Mouse (Mus musculus): ENCODE measurements around the gene Rps6ka2. TPM values are rescaled to one million over a fixed set of nuclear protein-coding genes. Genes with fewer than 3 reads are reported as not detected.

Rps6ka2 gene
- polyA plus RNA-seq, 1 experiment from 2014 or later, result 1.6 TPM

- 68% methylated on average over 8 of the region's 8 CpGs for WGBS (ENCODE audit: insufficient replicate concordance)
- H3K36me3 ChIP-seq, result no peaks in the 10 kb centered on the region
- no peak overlapping the region for H3K9ac ChIP-seq
- no peaks in the 10 kb centered on the region for H3K27me3 ChIP-seq
- H3K4me2 ChIP-seq, result no peak overlapping the region
- DNase-seq (no peak), ATAC-seq (ENCODE audit: low read depth) (no peak)
- no peaks in the 10 kb centered on the region for H3K4me1 ChIP-seq (replicated peaks)
- no peak overlapping the region for H3K27ac ChIP-seq
- no peak overlapping the region for H3K4me3 ChIP-seq (replicated peaks)
- no peaks in the 10 kb centered on the region for H3K9me3 ChIP-seq (replicated peaks)
Observed at GRCm38 (mm10) chr17:7231790-7232189, 61.9 kb downstream of the Rps6ka2 start.

DNA sequence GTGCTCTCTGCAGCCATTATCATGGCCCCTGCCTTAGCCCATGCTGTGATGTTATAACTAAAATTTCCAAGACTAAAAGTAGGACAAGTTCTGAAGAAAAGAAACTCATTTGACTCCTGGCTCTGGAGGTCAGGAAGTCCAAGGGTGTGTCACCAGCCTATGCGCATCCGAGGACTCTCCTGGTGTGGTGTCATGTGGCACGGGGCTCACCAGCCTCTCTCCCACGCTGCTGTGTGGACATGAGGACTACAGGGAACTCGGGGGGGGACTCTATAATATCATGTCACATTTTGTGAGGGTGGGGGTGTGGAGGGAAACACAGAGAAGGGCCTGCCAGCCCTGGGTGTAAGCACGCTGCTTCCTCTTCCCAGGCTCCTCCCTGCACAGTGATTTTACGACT is 62.5 kb downstream of the Rps6ka2 start:
- H3K4me1 ChIP-seq (replicated peaks), result no peaks in the 10 kb centered on the region
- H3K36me3 ChIP-seq, result no peaks in the 10 kb centered on the region
- no peak for ATAC-seq (ENCODE audit: low read depth)
- H3K27me3 ChIP-seq, result no peaks in the 10 kb centered on the region
- no peak overlapping the region for H3K4me3 ChIP-seq (replicated peaks)
- no peak overlapping the region for H3K4me2 ChIP-seq
- DNase-seq, result no peak
- H3K27ac ChIP-seq, result no peak overlapping the region
- 46% methylated on average over 7 of the region's 7 CpGs for WGBS (ENCODE audit: insufficient replicate concordance)
- no peaks in the 10 kb centered on the region for H3K9me3 ChIP-seq (replicated peaks)
- H3K9ac ChIP-seq, result no peak overlapping the region

- Histone ChIP-seq H3K9me3 (replicated peaks) (no peaks in the 10 kb centered on the region), H3K27me3 (no peaks in the 10 kb centered on the region)
- no peak for ATAC-seq (ENCODE audit: low read depth)
Observed at GRCm38 (mm10) chr17:7233197-7233596, 63.3 kb downstream of the Rps6ka2 start.

DNA sequence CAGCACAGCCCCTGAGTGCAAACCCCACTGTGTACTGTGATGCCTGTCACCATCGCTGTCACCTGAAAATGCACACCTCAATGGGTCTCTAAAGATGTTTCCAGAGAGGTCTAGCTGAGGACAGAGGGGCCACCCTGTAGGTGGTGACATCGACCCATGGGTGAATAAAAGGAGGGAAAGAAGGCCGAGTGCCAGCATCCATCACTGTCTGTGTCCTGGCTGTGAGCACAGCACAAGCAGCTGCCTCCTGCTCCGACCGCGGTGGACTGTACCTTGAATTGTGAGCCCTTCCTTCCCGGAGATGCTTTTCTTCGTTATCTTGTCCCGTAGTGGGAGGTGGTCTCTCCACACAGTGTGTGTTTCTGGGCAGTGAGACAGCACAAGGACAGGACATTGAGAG is 67.8 kb downstream of the Rps6ka2 start:
- no peak overlapping the region for H3K27ac ChIP-seq
- 84% methylated on average over 9 of the region's 9 CpGs for WGBS (ENCODE audit: insufficient replicate concordance)
- no peak overlapping the region for H3K4me3 ChIP-seq (replicated peaks)
- H3K9ac ChIP-seq, result no peak overlapping the region
- H3K27me3 ChIP-seq, result no peaks in the 10 kb centered on the region
- H3K4me1 ChIP-seq (replicated peaks), result no peaks in the 10 kb centered on the region
- no peaks in the 10 kb centered on the region for H3K36me3 ChIP-seq
- H3K4me2 ChIP-seq, result no peak overlapping the region
- DNase-seq, result no peak
- ATAC-seq (ENCODE audit: low read depth), result no peak
- H3K9me3 ChIP-seq (replicated peaks), result no peaks in the 10 kb centered on the region

More at GRCm38 (mm10) chr17:7233197-7233596, 63.3 kb downstream of the Rps6ka2 start:
- no peak overlapping the region for H3K4me3 ChIP-seq (replicated peaks)
- H3K4me2 ChIP-seq, result no peak overlapping the region
- no peaks in the 10 kb centered on the region for H3K36me3 ChIP-seq
- no peak overlapping the region for H3K9ac ChIP-seq
- DNase-seq, result no peak
- no peak overlapping the region for H3K27ac ChIP-seq
- no peaks in the 10 kb centered on the region for H3K4me1 ChIP-seq (replicated peaks)

GRCm38 (mm10) chr17:7238766-7239165 is 68.9 kb downstream of the Rps6ka2 start:
- no peaks in the 10 kb centered on the region for H3K36me3 ChIP-seq
- H3K4me3 ChIP-seq (replicated peaks), result no peak overlapping the region
- no peak overlapping the region for H3K4me2 ChIP-seq
- no peak for DNase-seq
- no peak overlapping the region for H3K27ac ChIP-seq
- no peaks in the 10 kb centered on the region for H3K27me3 ChIP-seq
- WGBS (ENCODE audit: insufficient replicate concordance), result 33% methylated on average over 4 of the region's 4 CpGs
- H3K9ac ChIP-seq, result no peak overlapping the region
- ATAC-seq (ENCODE audit: low read depth), result no peak
- no peaks in the 10 kb centered on the region for H3K4me1 ChIP-seq (replicated peaks)
- no peaks in the 10 kb centered on the region for H3K9me3 ChIP-seq (replicated peaks)

GRCm38 (mm10) chr17:7240526-7240925 is 70.6 kb downstream of the Rps6ka2 start:
- no peak for ATAC-seq (ENCODE audit: low read depth)

DNA sequence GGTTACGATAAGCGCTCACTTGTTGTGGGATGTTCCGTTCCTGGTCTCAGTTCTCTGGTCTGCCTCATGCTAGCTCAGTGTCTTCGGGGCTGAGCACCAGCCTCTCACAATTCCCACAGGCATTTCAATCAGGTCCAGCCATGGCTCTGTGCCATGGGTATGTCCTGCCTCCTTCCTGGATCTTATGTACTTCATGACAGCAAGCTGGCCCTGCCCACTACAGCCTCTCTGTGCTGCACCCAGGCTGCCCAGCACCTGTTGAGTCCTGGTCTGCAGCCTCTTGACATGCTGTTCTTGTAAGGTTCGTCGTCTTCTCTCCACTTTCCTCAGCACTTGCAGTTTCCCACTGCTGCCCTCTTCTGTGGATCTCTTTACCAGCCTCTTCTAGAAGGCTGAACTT is 75.2 kb downstream of the Rps6ka2 start:
- no peak for ATAC-seq (ENCODE audit: low read depth)
- H3K4me1 ChIP-seq (replicated peaks), result no peaks in the 10 kb centered on the region
- no peak overlapping the region for H3K9ac ChIP-seq
- no peak overlapping the region for H3K4me2 ChIP-seq
- WGBS (ENCODE audit: insufficient replicate concordance), result 75% methylated on average over 6 of the region's 6 CpGs
- H3K27ac ChIP-seq, result no peak overlapping the region
- no peaks in the 10 kb centered on the region for H3K9me3 ChIP-seq (replicated peaks)
- DNase-seq, result no peak
- H3K4me3 ChIP-seq (replicated peaks), result no peak overlapping the region
- no peaks in the 10 kb centered on the region for H3K36me3 ChIP-seq
- no peaks in the 10 kb centered on the region for H3K27me3 ChIP-seq

More at GRCm38 (mm10) chr17:7240526-7240925, 70.6 kb downstream of the Rps6ka2 start:
- Histone ChIP-seq H3K27ac (no peak overlapping the region), H3K4me1 (replicated peaks) (no peaks in the 10 kb centered on the region), H3K9ac (no peak overlapping the region), H3K9me3 (replicated peaks) (no peaks in the 10 kb centered on the region), H3K27me3 (no peaks in the 10 kb centered on the region), H3K4me2 (no peak overlapping the region), H3K36me3 (no peaks in the 10 kb centered on the region), H3K4me3 (replicated peaks) (no peak overlapping the region)
- no peak for DNase-seq
- 66% methylated on average over 4 of the region's 4 CpGs for WGBS (ENCODE audit: insufficient replicate concordance)

DNA sequence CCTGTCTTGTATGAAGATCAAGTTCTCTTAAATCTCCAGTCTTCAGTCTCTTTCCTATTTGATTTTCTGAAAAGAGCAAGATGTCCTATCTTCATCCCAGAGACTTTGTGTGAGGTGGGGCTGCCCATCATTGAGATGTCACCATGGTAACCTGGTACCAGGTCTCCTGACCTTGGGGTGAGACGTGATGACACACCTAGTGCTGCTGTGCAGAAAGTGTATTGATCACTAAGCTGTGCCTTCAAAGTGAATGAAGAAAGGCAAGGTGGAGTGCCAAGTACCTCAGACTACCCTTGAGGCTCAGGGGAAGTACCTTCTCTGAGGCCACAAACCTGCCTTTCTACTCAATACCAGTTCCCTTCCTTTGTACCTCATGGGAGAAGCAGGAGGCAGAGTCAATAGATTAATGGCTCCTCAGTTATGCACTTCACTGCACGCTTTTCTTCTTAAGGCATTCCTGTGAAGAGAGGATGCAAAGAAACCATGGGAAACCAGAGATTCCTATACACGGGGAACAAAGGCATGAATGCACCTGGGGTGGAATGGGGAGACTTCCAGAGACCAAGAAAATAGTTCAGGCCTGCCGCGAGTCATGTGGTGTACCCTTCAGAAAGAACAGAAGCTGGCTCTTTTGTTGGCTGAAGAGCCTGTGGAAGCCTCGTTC is 77.1 kb downstream of the Rps6ka2 start:
- Histone ChIP-seq H3K27me3 (no peaks in the 10 kb centered on the region), H3K4me2 (no peak overlapping the region), H3K9me3 (replicated peaks) (no peaks in the 10 kb centered on the region), H3K4me3 (replicated peaks) (no peak overlapping the region), H3K9ac (no peak overlapping the region), H3K4me1 (replicated peaks) (no peaks in the 10 kb centered on the region), H3K27ac (no peak overlapping the region), H3K36me3 (no peaks in the 10 kb centered on the region)
- DNase-seq (no peak), ATAC-seq (ENCODE audit: low read depth) (no peak)
- WGBS (ENCODE audit: insufficient replicate concordance), result 61% methylated on average over 6 of the region's 6 CpGs

DNA sequence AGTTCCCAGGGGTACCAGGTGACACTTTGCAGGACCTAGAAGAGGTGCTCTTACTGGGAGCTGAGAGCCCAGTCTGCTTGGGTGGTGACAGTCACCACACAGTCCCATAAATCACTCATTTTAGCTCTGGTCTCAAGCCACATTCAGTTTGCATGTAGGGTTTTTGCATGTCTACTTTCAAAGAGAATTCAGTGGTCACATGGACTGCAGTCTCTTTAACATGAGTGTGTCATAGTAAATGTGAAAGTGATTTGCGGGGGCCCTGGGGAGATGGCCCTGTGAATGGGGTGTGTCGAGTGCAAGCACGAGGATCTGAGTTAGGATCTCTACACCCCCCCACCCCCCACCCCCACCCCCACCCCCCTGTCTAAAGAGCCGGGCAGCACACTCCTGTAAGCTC is 80.5 kb downstream of the Rps6ka2 start:
- no peak for DNase-seq
- WGBS (ENCODE audit: insufficient replicate concordance), result 55% methylated on average over 4 of the region's 4 CpGs

GRCm38 (mm10) chr17:7257208-7257607 is 87.3 kb downstream of the Rps6ka2 start:
- H3K36me3 ChIP-seq, result no peaks in the 10 kb centered on the region
- DNase-seq, result no peak
- no peak for ATAC-seq (ENCODE audit: low read depth)

More for the DNA sequence above, 80.5 kb downstream of the Rps6ka2 start:
- Histone ChIP-seq H3K4me1 (replicated peaks) (no peaks in the 10 kb centered on the region), H3K36me3 (no peaks in the 10 kb centered on the region), H3K9ac (no peak overlapping the region), H3K27ac (no peak overlapping the region), H3K27me3 (no peaks in the 10 kb centered on the region), H3K4me3 (replicated peaks) (no peak overlapping the region), H3K9me3 (replicated peaks) (no peaks in the 10 kb centered on the region), H3K4me2 (no peak overlapping the region)
- ATAC-seq (ENCODE audit: low read depth), result no peak

DNA sequence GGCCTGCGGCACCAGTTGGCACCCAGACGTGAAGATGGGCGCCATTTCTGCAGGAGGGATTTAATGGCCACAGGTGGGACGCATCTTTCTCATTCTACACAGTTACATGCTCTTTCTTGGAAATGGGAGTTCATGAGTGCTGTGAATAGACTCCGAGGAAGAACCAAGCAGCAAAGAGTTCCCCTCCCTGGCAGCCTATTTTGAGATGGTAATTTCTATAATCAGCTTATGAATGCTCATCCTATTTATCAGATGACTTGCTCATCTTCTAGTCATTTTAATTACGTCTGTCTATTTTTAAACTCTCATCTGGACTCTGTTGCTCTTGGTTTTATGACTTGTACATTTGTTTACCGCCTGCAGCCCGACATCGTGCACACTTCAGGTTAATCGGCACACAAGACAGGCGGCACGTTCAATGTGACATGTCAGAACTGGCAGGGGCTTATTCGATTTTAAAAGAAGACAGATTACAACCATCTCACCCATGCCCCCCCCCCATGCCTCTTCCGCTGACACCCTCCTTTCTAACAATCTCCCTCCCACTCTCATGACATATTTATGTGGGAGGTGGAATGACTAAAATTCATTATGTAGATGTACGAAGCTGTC is 88.9 kb downstream of the Rps6ka2 start:
- Histone ChIP-seq H3K36me3 (no peaks in the 10 kb centered on the region), H3K9ac (no peak overlapping the region), H3K27ac (no peak overlapping the region), H3K27me3 (no peaks in the 10 kb centered on the region), H3K4me2 (no peak overlapping the region), H3K4me1 (replicated peaks) (peaks cover 21% of the 10 kb centered on the region), H3K4me3 (replicated peaks) (no peak overlapping the region), H3K9me3 (replicated peaks) (no peaks in the 10 kb centered on the region)
- ATAC-seq (ENCODE audit: low read depth) (no peak), DNase-seq (no peak)
- 71% methylated on average over 15 of the region's 15 CpGs for WGBS (ENCODE audit: insufficient replicate concordance)

More at GRCm38 (mm10) chr17:7257208-7257607, 87.3 kb downstream of the Rps6ka2 start:
- peaks cover 21% of the 10 kb centered on the region for H3K4me1 ChIP-seq (replicated peaks)
- no peaks in the 10 kb centered on the region for H3K9me3 ChIP-seq (replicated peaks)
- H3K9ac ChIP-seq, result no peak overlapping the region
- H3K27me3 ChIP-seq, result no peaks in the 10 kb centered on the region
- H3K27ac ChIP-seq, result no peak overlapping the region
- WGBS (ENCODE audit: insufficient replicate concordance), result 45% methylated on average over 1 of the region's 1 CpGs
- H3K4me3 ChIP-seq (replicated peaks), result no peak overlapping the region
- no peak overlapping the region for H3K4me2 ChIP-seq

- Histone ChIP-seq H3K9me3 (replicated peaks) (no peaks in the 10 kb centered on the region), H3K4me3 (replicated peaks) (no peak overlapping the region), H3K4me1 (replicated peaks) (peaks cover 21% of the 10 kb centered on the region), H3K36me3 (no peaks in the 10 kb centered on the region), H3K27ac (no peak overlapping the region), H3K9ac (no peak overlapping the region), H3K27me3 (no peaks in the 10 kb centered on the region), H3K4me2 (no peak overlapping the region)
- ATAC-seq (ENCODE audit: low read depth) (peak; percentile 64), DNase-seq (no peak)
- 21% methylated on average over 10 of the region's 10 CpGs for WGBS (ENCODE audit: insufficient replicate concordance)
Observed at GRCm38 (mm10) chr17:7260360-7260759, 90.4 kb downstream of the Rps6ka2 start.

Measured in liver, embryonic 13.5 days (tissue).